Mouse (Mus musculus) CH12.LX (cell line): Measurements from ENCODE around the gene Efnb2. TPM values are rescaled to one million over a fixed set of nuclear protein-coding genes. Genes with fewer than 3 reads are reported as not detected.

ENCODE experiments used
- DNase-seq: peaks from one replicate; pipeline ENCODE4 v3.0.0-alpha.2; 2013; ENCODE audit errors: extremely low read depth
- H3K27ac ChIP-seq: 2 replicates; pipeline ENCODE4 v1.5.1; 2012; ENCODE audit warnings: low read depth, mild to moderate bottlenecking, control low read depth, moderate library complexity; ENCODE audit not compliant: insufficient read depth
- H3K27me3 ChIP-seq: replicated peaks from 2 replicates; pipeline ENCODE3; 2012; ENCODE audit warnings: inconsistent platforms
- H3K36me3 ChIP-seq, 2 experiments: replicated peaks in 1 of 2; 2 replicates each; pipeline versions ENCODE3 to v1.6.1; 2012; ENCODE audit warnings: inconsistent platforms in 1 of 2, low read length in 1 of 2, mild to moderate bottlenecking in 1 of 2, mixed read lengths in 1 of 2, moderate library complexity in 1 of 2; ENCODE audit not compliant: control insufficient read depth in 1 of 2, insufficient read depth in 1 of 2
- H3K4me1 ChIP-seq, 2 experiments: 2 replicates each; pipeline ENCODE4 v1.6.1; 2012; ENCODE audit warnings: inconsistent platforms in 1 of 2, moderate library complexity in 1 of 2; ENCODE audit not compliant: insufficient read depth in 2 of 2, control insufficient read depth in 1 of 2
- H3K4me2 ChIP-seq: 2 replicates; pipeline ENCODE4 v1.6.1; 2012; ENCODE audit warnings: low read depth, mild to moderate bottlenecking, control low read depth; ENCODE audit not compliant: poor library complexity, insufficient read depth, severe bottlenecking
- H3K4me3 ChIP-seq, 3 experiments: fragments of 150-350 bp in 1 of 3; sonication (generic) in 1 of 3; replicated peaks in 1 of 3; 2 replicates each; pipeline versions ENCODE3 to v1.5.1; 2011 to 2012; ENCODE audit warnings: low read depth in 2 of 3, low read length in 2 of 3, mild to moderate bottlenecking in 2 of 3, moderate library complexity in 2 of 3, control low read depth in 1 of 3, improper control_type of control experiment in 1 of 3, inconsistent platforms in 1 of 3, mixed read lengths in 1 of 3; ENCODE audit not compliant: poor library complexity in 1 of 3
- H3K79me2 ChIP-seq: replicated peaks from 2 replicates; pipeline ENCODE4 v1.6.1; 2012; ENCODE audit warnings: mild to moderate bottlenecking, moderate library complexity; ENCODE audit not compliant: control insufficient read depth, poor library complexity, insufficient read depth, severe bottlenecking; ENCODE audit errors: extremely low read depth
- H3K9ac ChIP-seq: 2 replicates; pipeline ENCODE4 v1.6.1; 2012; ENCODE audit warnings: low read depth, mild to moderate bottlenecking, control low read depth, moderate library complexity; ENCODE audit not compliant: insufficient read depth
- H3K9me3 ChIP-seq: replicated peaks from 2 replicates; pipeline ENCODE3; 2012; ENCODE audit warnings: low read length, inconsistent platforms, mixed read lengths
- BHLHE40 ChIP-seq: IDR thresholded peaks from 2 replicates; pipeline ENCODE4 v1.6.1; 2011; ENCODE audit warnings: mild to moderate bottlenecking, low read depth, low read length, improper control_type of control experiment
- E2F4 ChIP-seq: IDR thresholded peaks from 2 replicates; pipeline ENCODE4 v1.6.1; 2011; ENCODE audit warnings: low read depth, low read length, improper control_type of control experiment; ENCODE audit not compliant: insufficient replicate concordance
- JUND ChIP-seq: conservative IDR thresholded peaks from 2 replicates; pipeline ENCODE4 v1.6.1; 2011; ENCODE audit warnings: low read depth, low read length, improper control_type of control experiment
- MAFK ChIP-seq: IDR thresholded peaks from 2 replicates; pipeline ENCODE4 v1.6.1; 2011; ENCODE audit warnings: low read length, improper control_type of control experiment; ENCODE audit not compliant: insufficient replicate concordance
- MAZ ChIP-seq: IDR thresholded peaks from 2 replicates; pipeline ENCODE4 v1.6.1; 2012; ENCODE audit warnings: low read depth, mild to moderate bottlenecking, inconsistent platforms, low read length, improper control_type of control experiment, moderate library complexity
- MXI1 ChIP-seq: IDR thresholded peaks from 2 replicates; pipeline ENCODE4 v1.6.1; 2011; ENCODE audit warnings: mild to moderate bottlenecking, low read depth, low read length, improper control_type of control experiment
- NELFE ChIP-seq: IDR thresholded peaks from 2 replicates; pipeline ENCODE4 v1.6.1; 2011; ENCODE audit warnings: low read depth, low read length, improper control_type of control experiment
- POLR2AphosphoS2 ChIP-seq: IDR thresholded peaks from 2 replicates; pipeline ENCODE4 v1.6.1; 2011; ENCODE audit warnings: low read depth, low read length, improper control_type of control experiment
- SIN3A ChIP-seq: IDR thresholded peaks from 2 replicates; pipeline ENCODE4 v1.6.1; 2012; ENCODE audit warnings: low read length, improper control_type of control experiment, inconsistent platforms
- ZKSCAN1 ChIP-seq: IDR thresholded peaks from 2 replicates; pipeline ENCODE4 v1.6.1; 2012; ENCODE audit warnings: low read depth, inconsistent platforms, low read length, improper control_type of control experiment, borderline replicate concordance
- ZNF384 ChIP-seq: IDR thresholded peaks from 2 replicates; pipeline ENCODE4 v1.6.1; 2012; ENCODE audit warnings: low read depth, low read length, improper control_type of control experiment, inconsistent platforms
- dilution Hi-C: fragments of 300-500 bp; cut with MboI; formaldehyde crosslinking; loops from 2 replicates; pipeline ENCODE4 v1.14.3; 2020; ENCODE audit warnings: low sequenced_read_pairs; ENCODE audit not compliant: extremely low pct_unique_long_range_greater_than_20kb, extremely low pct_ligation_motif_present
- in situ Hi-C: fragments of 300-500 bp; cut with MboI; formaldehyde crosslinking; loops from 3 replicates; pipeline ENCODE4 v1.14.3; 2019; ENCODE audit warnings: low sequenced_read_pairs, low pct_ligation_motif_present, low pct_unique_long_range_greater_than_20kb, mixed read lengths
- polyA plus RNA-seq: library from polyadenylated mRNA; unstranded; fragments of >175 nt; gene quantifications from 2 replicates; pipeline ENCODE4 v1.2.1, GENCODE M21; 2012; ENCODE audit warnings: low read depth; ENCODE audit not compliant: insufficient read length
- total RNA-seq, 2 experiments: library from RNA; depleted of rRNA; stranded (reverse); fragments of 300-350 nt in 1 of 2; fragments of >200 nt in 1 of 2; gene quantifications; 2 replicates each; pipeline ENCODE4 v1.2.3; 2012 to 2014

Gene Efnb2
- total and polyA plus RNA-seq, 3 experiments: 0.06 to 0.25 TPM; not detected in 1

GRCm38 (mm10) chr8:8657692-8658355 lies 3.2 kb downstream of the Efnb2 start:
- TF ChIP-seq MXI1: no peak
- no peak for TF ChIP-seq BHLHE40
- TF ChIP-seq, all 38 proteins: peak for 0
- H3K9me3 ChIP-seq: peaks cover 31% of the 10 kb centered on the region
- no peak overlapping the region for H3K9ac ChIP-seq
- no peak for DNase-seq
- H3K4me3 ChIP-seq: no peak overlapping the region
- peaks cover 12 to 31% of the 10 kb centered on the region in 2 experiments for H3K36me3 ChIP-seq
- dilution Hi-C loops: no loop called here
- H3K4me1 ChIP-seq: no peaks in the 10 kb centered on the region
- no peak overlapping the region for H3K27ac ChIP-seq
- H3K27me3 ChIP-seq: no peaks in the 10 kb centered on the region
- no peak overlapping the region for H3K4me2 ChIP-seq
- in situ Hi-C loops: no loop called here
- no peaks in the 10 kb centered on the region for H3K79me2 ChIP-seq

GRCm38 (mm10) chr8:8656578-8657441 lies 4.2 kb downstream of the Efnb2 start:
- no peak overlapping the region for H3K9ac ChIP-seq
- dilution Hi-C loops (no loop called here), in situ Hi-C loops (no loop called here)
- H3K4me3 ChIP-seq: no peak overlapping the region
- no peak for TF ChIP-seq ZNF384
- no peak for TF ChIP-seq MAZ
- TF ChIP-seq MXI1: no peak
- TF ChIP-seq ZKSCAN1: no peak
- no peak for TF ChIP-seq E2F4
- no peak for TF ChIP-seq SIN3A
- TF ChIP-seq POLR2AphosphoS2: no peak
- no peak for TF ChIP-seq JUND
- TF ChIP-seq MAFK: no peak
- TF ChIP-seq NELFE: no peak
- H3K9me3 ChIP-seq: peaks cover 28% of the 10 kb centered on the region
- no peak overlapping the region for H3K27ac ChIP-seq
- H3K27me3 ChIP-seq: no peaks in the 10 kb centered on the region
- peaks cover 7 to 26% of the 10 kb centered on the region in 2 experiments for H3K36me3 ChIP-seq
- no peak overlapping the region for H3K4me2 ChIP-seq
- no peak for DNase-seq
- H3K4me1 ChIP-seq: no peaks in the 10 kb centered on the region
- no peaks in the 10 kb centered on the region for H3K79me2 ChIP-seq
